Mouse (Mus musculus): Measurements from ENCODE around the gene Vwce. TPM values are rescaled to one million over a fixed set of nuclear protein-coding genes. Genes with fewer than 3 reads are reported as not detected.

The Vwce gene
- polyA plus RNA-seq, 1 experiment from 2014 or later: 0.45 TPM

GRCm38 (mm10) chr19:10604534-10604933 lies 29.5 kb upstream of the Vwce start:
- H3K27ac ChIP-seq: peak overlapping the region; percentile 93
- peaks cover 43% of the 10 kb centered on the region for H3K4me1 ChIP-seq
- H3K27me3 ChIP-seq: no peaks in the 10 kb centered on the region
- 70% methylated on average over 3 of the region's 3 CpGs for WGBS
- peak overlapping the region; percentile 95 for H3K4me3 ChIP-seq (replicated peaks)
- H3K9me3 ChIP-seq: no peaks in the 10 kb centered on the region
- peak overlapping the region; percentile 82 for H3K4me2 ChIP-seq
- no peak for ATAC-seq (ENCODE audit: low FRiP score)
- H3K36me3 ChIP-seq (replicated peaks): peaks cover 32% of the 10 kb centered on the region
- H3K9ac ChIP-seq: peak overlapping the region; percentile 95

- WGBS: under 1% methylated on average over 49 of the region's 49 CpGs
Observed at GRCm38 (mm10) chr19:10605293-10605900, 28.6 kb upstream of the Vwce start, which contains the start of the genes Ddb1 and Tkfc. TSS of gene Ddb1 (plus strand) at chr19:10605327. TSS of gene Tkfc (minus strand) at chr19:10605654.

GRCm38 (mm10) chr19:10605901-10606622 lies 28.0 kb upstream of the Vwce start:
- H3K9me3 ChIP-seq: no peaks in the 10 kb centered on the region
- 7% methylated on average over 20 of the region's 20 CpGs for WGBS
- H3K36me3 ChIP-seq (replicated peaks): peaks cover 37% of the 10 kb centered on the region
- peak; percentile 3; the same call in 1 of the 2 replicates for ATAC-seq (ENCODE audit: low FRiP score)
- H3K4me3 ChIP-seq (replicated peaks): peak overlapping the region; percentile 95
- peak overlapping the region; percentile 95 for H3K9ac ChIP-seq
- peak overlapping the region; percentile 93 for H3K27ac ChIP-seq
- H3K27me3 ChIP-seq: no peaks in the 10 kb centered on the region
- H3K4me2 ChIP-seq: peak overlapping the region; percentile 82
- peaks cover 43% of the 10 kb centered on the region for H3K4me1 ChIP-seq

More at GRCm38 (mm10) chr19:10605293-10605900, 28.6 kb upstream of the Vwce start, which contains the start of the genes Ddb1 and Tkfc:
- H3K36me3 ChIP-seq (replicated peaks): peaks cover 32% of the 10 kb centered on the region
- ATAC-seq (ENCODE audit: low FRiP score): peak; percentile 97
- no peaks in the 10 kb centered on the region for H3K27me3 ChIP-seq
- H3K9me3 ChIP-seq: no peaks in the 10 kb centered on the region
- H3K4me3 ChIP-seq (replicated peaks): peak within 1 kb of the TSS; percentile 95
- peak within 1 kb of the TSS; percentile 95 for H3K9ac ChIP-seq
- H3K4me2 ChIP-seq: peak within 1 kb of the TSS; percentile 82
- H3K27ac ChIP-seq: peak within 1 kb of the TSS; percentile 93
- peaks cover 43% of the 10 kb centered on the region for H3K4me1 ChIP-seq

- no peak overlapping the region for H3K4me2 ChIP-seq
- H3K27me3 ChIP-seq: no peaks in the 10 kb centered on the region
- H3K9me3 ChIP-seq: no peaks in the 10 kb centered on the region
- H3K27ac ChIP-seq: no peak overlapping the region
- H3K4me3 ChIP-seq (replicated peaks): no peak overlapping the region
- ATAC-seq (ENCODE audit: low FRiP score): no peak
- H3K9ac ChIP-seq: no peak overlapping the region
- peaks cover 30% of the 10 kb centered on the region for H3K4me1 ChIP-seq
- peaks cover 62% of the 10 kb centered on the region for H3K36me3 ChIP-seq (replicated peaks)
- 93% methylated on average over 5 of the region's 5 CpGs for WGBS
Observed at GRCm38 (mm10) chr19:10608573-10609240, 25.3 kb upstream of the Vwce start.

- H3K4me3 ChIP-seq (replicated peaks): peak overlapping the region; percentile 40
- peak overlapping the region; percentile 87 for H3K4me2 ChIP-seq
- peaks cover 11% of the 10 kb centered on the region for H3K27me3 ChIP-seq
- H3K27ac ChIP-seq: no peak overlapping the region
- peaks cover 17% of the 10 kb centered on the region for H3K36me3 ChIP-seq (replicated peaks)
- no peaks in the 10 kb centered on the region for H3K9me3 ChIP-seq
- ATAC-seq (ENCODE audit: low FRiP score): peak; percentile 79
- 4% methylated on average over 21 of the region's 21 CpGs for WGBS
- peaks cover 16% of the 10 kb centered on the region for H3K4me1 ChIP-seq
- peak overlapping the region; percentile 70 for H3K9ac ChIP-seq
Observed at GRCm38 (mm10) chr19:10634872-10635318, 882 bp downstream of the Vwce start.

- H3K27me3 ChIP-seq: peaks cover 17% of the 10 kb centered on the region
- peaks cover 19% of the 10 kb centered on the region for H3K4me1 ChIP-seq
- H3K4me2 ChIP-seq: no peak overlapping the region
- 76% methylated on average over 7 of the region's 7 CpGs for WGBS
- no peak for ATAC-seq (ENCODE audit: low FRiP score)
- H3K9ac ChIP-seq: no peak overlapping the region
- H3K4me3 ChIP-seq (replicated peaks): no peak overlapping the region
- H3K27ac ChIP-seq: no peak overlapping the region
- no peaks in the 10 kb centered on the region for H3K36me3 ChIP-seq (replicated peaks)
- H3K9me3 ChIP-seq: no peaks in the 10 kb centered on the region
Observed at GRCm38 (mm10) chr19:10637840-10638239, 3.8 kb downstream of the Vwce start.

- no peak overlapping the region for H3K4me3 ChIP-seq (replicated peaks)
- 22% methylated on average over 5 of the region's 5 CpGs for WGBS
- H3K4me1 ChIP-seq: peaks cover 6% of the 10 kb centered on the region; the same call in 1 of the 2 replicates
- no peak overlapping the region for H3K27ac ChIP-seq
- H3K36me3 ChIP-seq (replicated peaks): no peaks in the 10 kb centered on the region
- peaks cover 15% of the 10 kb centered on the region for H3K27me3 ChIP-seq
- H3K9ac ChIP-seq: no peak overlapping the region
- no peak for ATAC-seq (ENCODE audit: low FRiP score)
- no peak overlapping the region for H3K4me2 ChIP-seq
- H3K9me3 ChIP-seq: no peaks in the 10 kb centered on the region
Observed at GRCm38 (mm10) chr19:10640080-10640479, 6.1 kb downstream of the Vwce start.

- 51% methylated on average over 13 of the region's 13 CpGs for WGBS
- no peak overlapping the region for H3K4me3 ChIP-seq (replicated peaks)
- H3K4me1 ChIP-seq: peaks cover 3% of the 10 kb centered on the region; the same call in 1 of the 2 replicates
- no peaks in the 10 kb centered on the region for H3K9me3 ChIP-seq
- no peaks in the 10 kb centered on the region for H3K36me3 ChIP-seq (replicated peaks)
- H3K27me3 ChIP-seq: peaks cover 8% of the 10 kb centered on the region
- H3K27ac ChIP-seq: no peak overlapping the region
- ATAC-seq (ENCODE audit: low FRiP score): no peak
- H3K9ac ChIP-seq: no peak overlapping the region
- no peak overlapping the region for H3K4me2 ChIP-seq
Observed at GRCm38 (mm10) chr19:10640589-10641378, 6.8 kb downstream of the Vwce start.

GRCm38 (mm10) chr19:10645616-10646015 lies 11.6 kb downstream of the Vwce start:
- Histone ChIP-seq H3K9ac (no peak overlapping the region), H3K4me2 (no peak overlapping the region), H3K9me3 (no peaks in the 10 kb centered on the region), H3K4me1 (no peaks in the 10 kb centered on the region), H3K27ac (no peak overlapping the region), H3K4me3 (replicated peaks) (no peak overlapping the region), H3K27me3 (peaks cover 6% of the 10 kb centered on the region), H3K36me3 (replicated peaks) (no peaks in the 10 kb centered on the region)
- 87% methylated on average over 2 of the region's 2 CpGs for WGBS
- no peak for ATAC-seq (ENCODE audit: low FRiP score)

GRCm38 (mm10) chr19:10648156-10648555 lies 14.1 kb downstream of the Vwce start:
- Histone ChIP-seq H3K4me1 (no peaks in the 10 kb centered on the region), H3K4me3 (replicated peaks) (no peak overlapping the region), H3K4me2 (no peak overlapping the region), H3K9ac (no peak overlapping the region), H3K27me3 (no peaks in the 10 kb centered on the region; the same call in none of the 2 replicates), H3K36me3 (replicated peaks) (no peaks in the 10 kb centered on the region), H3K9me3 (no peaks in the 10 kb centered on the region), H3K27ac (no peak overlapping the region)
- ATAC-seq (ENCODE audit: low FRiP score): no peak
- 80% methylated on average over 8 of the region's 8 CpGs for WGBS

GRCm38 (mm10) chr19:10656058-10656457 lies 22.0 kb downstream of the Vwce start:
- Histone ChIP-seq H3K4me2 (no peak overlapping the region), H3K9me3 (no peaks in the 10 kb centered on the region), H3K4me1 (no peaks in the 10 kb centered on the region), H3K27ac (no peak overlapping the region), H3K9ac (no peak overlapping the region), H3K4me3 (replicated peaks) (no peak overlapping the region), H3K36me3 (replicated peaks) (no peaks in the 10 kb centered on the region), H3K27me3 (peaks cover 4% of the 10 kb centered on the region)
- WGBS: 59% methylated on average over 3 of the region's 3 CpGs
- no peak for ATAC-seq (ENCODE audit: low FRiP score)

Measured in forebrain, embryonic 12.5 days (tissue).